Mouse (Mus musculus) liver, embryonic 16.5 days (tissue): Measurements from ENCODE around the gene Tnk1. TPM values are rescaled to one million over a fixed set of nuclear protein-coding genes. Genes with fewer than 3 reads are reported as not detected.

Source experiments
- ATAC-seq: fragments of 200-750 bp; cut with Nextera tagmentation; 2 replicates; pipeline ENCODE4 v1.8.0; 2017; ENCODE audit warnings: low read depth, mild to moderate bottlenecking, moderate number of reproducible peaks, moderate library complexity
- H3K27ac ChIP-seq: fragments of 300-500 bp; sonication (generic); 2 replicates; pipeline ENCODE4 v1.5.1; 2014; ENCODE audit warnings: mild to moderate bottlenecking, low read length
- H3K27me3 ChIP-seq: fragments of 300-500 bp; sonication (generic); 2 replicates; pipeline ENCODE4 v1.6.1; 2014; ENCODE audit warnings: low read depth, low read length, mixed read lengths; ENCODE audit not compliant: control insufficient read depth, insufficient read depth
- H3K36me3 ChIP-seq: fragments of 300-500 bp; sonication (generic); 2 replicates; pipeline ENCODE4 v1.6.1; 2014; ENCODE audit warnings: mild to moderate bottlenecking; ENCODE audit not compliant: control insufficient read depth, insufficient read depth
- H3K4me1 ChIP-seq: fragments of 300-500 bp; sonication (generic); 2 replicates; pipeline ENCODE4 v1.6.1; 2014; ENCODE audit warnings: low read depth, low read length, mixed read lengths; ENCODE audit not compliant: control insufficient read depth
- H3K4me2 ChIP-seq: fragments of 300-500 bp; sonication (generic); 2 replicates; pipeline ENCODE4 v1.6.1; 2014; ENCODE audit warnings: low read depth, low read length, mixed read lengths
- H3K4me3 ChIP-seq: fragments of 300-500 bp; sonication (generic); 2 replicates; pipeline ENCODE4 v1.5.1; 2014; ENCODE audit warnings: low read depth, mild to moderate bottlenecking, low read length
- H3K9ac ChIP-seq: fragments of 300-500 bp; sonication (generic); 2 replicates; pipeline ENCODE4 v1.6.1; 2014; ENCODE audit warnings: low read depth, low read length
- H3K9me3 ChIP-seq: fragments of 300-500 bp; sonication (generic); replicated peaks from 2 replicates; pipeline ENCODE4 v1.6.1; 2016; ENCODE audit warnings: low read length; ENCODE audit not compliant: control insufficient read depth
- WGBS: fragments of 180-500 bp; shearing (Covaris S2); extraction: QIAGEN DNeasy Blood & Tissue Kit; methylation state at CpG from one replicate; pipeline ENCODE4 v1.1.7; 2014; ENCODE audit not compliant: insufficient replicate concordance; 5-methylcytosine and 5-hydroxymethylcytosine counted together
- polyA plus RNA-seq: library from polyadenylated mRNA; unstranded; fragments of >200 nt; fragmentation: Nextera tagmentation; extraction: Ambion mirVana; gene quantifications from 2 replicates; pipeline ENCODE4 v1.2.1, GENCODE M21; 2015

Tnk1 gene
- polyA plus RNA-seq, 1 experiment from 2014 or later = 0.74 TPM

GRCm38 (mm10) chr11:69822080-69822479 is 36.5 kb downstream of the Tnk1 start, which contains the start of gene Spem1:
Spem1 (minus strand) TSS chr11:69822180.
- whole genome bisulfite sequencing = 66% methylated on average over 3 of the region's 3 CpGs
- no peaks in the 10 kb centered on the region for H3K27me3 ChIP-seq
- no peak within 1 kb of the TSS for H3K4me2 ChIP-seq
- H3K9ac ChIP-seq = no peak within 1 kb of the TSS
- no peaks in the 10 kb centered on the region for H3K9me3 ChIP-seq
- H3K4me3 ChIP-seq = no peak within 1 kb of the TSS
- no peaks in the 10 kb centered on the region for H3K4me1 ChIP-seq
- no peak for ATAC-seq
- H3K27ac ChIP-seq = no peak within 1 kb of the TSS
- H3K36me3 ChIP-seq = no peaks in the 10 kb centered on the region

GRCm38 (mm10) chr11:69818871-69819270 is 39.7 kb downstream of the Tnk1 start:
- ATAC-seq = no peak
- Histone ChIP-seq H3K27me3 (no peaks in the 10 kb centered on the region), H3K4me3 (no peak overlapping the region), H3K27ac (no peak overlapping the region), H3K9ac (no peak overlapping the region), H3K9me3 (no peaks in the 10 kb centered on the region), H3K36me3 (no peaks in the 10 kb centered on the region), H3K4me2 (no peak overlapping the region), H3K4me1 (no peaks in the 10 kb centered on the region)
- 56% methylated on average over 8 of the region's 8 CpGs for WGBS

- 58% methylated on average over 2 of the region's 2 CpGs for WGBS
- H3K36me3 ChIP-seq = no peaks in the 10 kb centered on the region
- ATAC-seq = no peak
- H3K27ac ChIP-seq = no peak within 1 kb of the TSS
- no peak within 1 kb of the TSS for H3K4me2 ChIP-seq
- H3K9ac ChIP-seq = no peak within 1 kb of the TSS
- no peaks in the 10 kb centered on the region for H3K9me3 ChIP-seq
- no peak within 1 kb of the TSS for H3K4me3 ChIP-seq
- no peaks in the 10 kb centered on the region for H3K27me3 ChIP-seq
- no peaks in the 10 kb centered on the region for H3K4me1 ChIP-seq
These were observed 40.2 kb downstream of the Tnk1 start, which contains the start of gene Spem2 for GRCm38 (mm10) chr11:69818365-69818764. Spem2 (minus strand) TSS chr11:69818465.

DNA sequence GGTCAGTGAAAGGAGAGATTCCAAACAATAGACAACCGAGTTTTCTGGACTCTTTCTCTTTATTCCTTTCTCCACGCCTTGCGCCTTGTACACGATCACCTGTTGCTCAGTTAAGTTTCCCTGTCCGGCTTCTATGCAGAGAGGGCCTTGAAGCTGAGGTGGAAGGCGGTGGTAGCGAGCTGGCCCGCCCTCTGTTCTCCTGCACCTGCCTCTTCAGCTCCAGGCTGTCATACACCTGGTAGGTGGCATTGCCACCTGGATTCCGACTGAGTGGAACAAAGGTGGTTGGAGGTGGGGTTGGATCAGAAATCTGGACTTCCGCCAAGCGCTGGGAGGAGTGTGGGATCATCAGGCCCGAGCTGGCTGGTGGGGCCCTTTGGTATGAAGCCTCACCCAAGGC is 42.0 kb downstream of the Tnk1 start:
- Histone ChIP-seq H3K27ac (no peak overlapping the region), H3K9ac (no peak overlapping the region), H3K4me1 (no peaks in the 10 kb centered on the region), H3K4me2 (no peak overlapping the region), H3K27me3 (no peaks in the 10 kb centered on the region), H3K9me3 (no peaks in the 10 kb centered on the region), H3K4me3 (no peak overlapping the region), H3K36me3 (no peaks in the 10 kb centered on the region)
- 80% methylated on average over 12 of the region's 12 CpGs for WGBS
- ATAC-seq = no peak

- H3K27me3 ChIP-seq = no peaks in the 10 kb centered on the region
- WGBS = 53% methylated on average over 10 of the region's 10 CpGs
- no peak for ATAC-seq
These were observed 43.4 kb downstream of the Tnk1 start, which contains the start of gene Gm39566 for GRCm38 (mm10) chr11:69815155-69815554. Gm39566 (minus strand) TSS chr11:69815298.

GRCm38 (mm10) chr11:69810280-69810679 is 48.2 kb downstream of the Tnk1 start:
- Histone ChIP-seq H3K9ac (no peak overlapping the region), H3K4me3 (no peak overlapping the region), H3K27ac (no peak overlapping the region), H3K9me3 (no peaks in the 10 kb centered on the region), H3K27me3 (peaks cover 15% of the 10 kb centered on the region), H3K36me3 (no peaks in the 10 kb centered on the region), H3K4me2 (no peak overlapping the region), H3K4me1 (no peaks in the 10 kb centered on the region; the same call in 1 of the 2 replicates)
- ATAC-seq = no peak

More at GRCm38 (mm10) chr11:69815155-69815554, 43.4 kb downstream of the Tnk1 start, which contains the start of gene Gm39566:
- Histone ChIP-seq H3K4me1 (no peaks in the 10 kb centered on the region), H3K9ac (no peak within 1 kb of the TSS), H3K4me2 (no peak within 1 kb of the TSS), H3K36me3 (no peaks in the 10 kb centered on the region), H3K9me3 (no peaks in the 10 kb centered on the region), H3K27ac (no peak within 1 kb of the TSS), H3K4me3 (no peak within 1 kb of the TSS)

GRCm38 (mm10) chr11:69807641-69808040 is 50.9 kb downstream of the Tnk1 start:
- H3K27me3 ChIP-seq = peaks cover 41% of the 10 kb centered on the region
- no peak overlapping the region for H3K4me2 ChIP-seq
- ATAC-seq = no peak

DNA sequence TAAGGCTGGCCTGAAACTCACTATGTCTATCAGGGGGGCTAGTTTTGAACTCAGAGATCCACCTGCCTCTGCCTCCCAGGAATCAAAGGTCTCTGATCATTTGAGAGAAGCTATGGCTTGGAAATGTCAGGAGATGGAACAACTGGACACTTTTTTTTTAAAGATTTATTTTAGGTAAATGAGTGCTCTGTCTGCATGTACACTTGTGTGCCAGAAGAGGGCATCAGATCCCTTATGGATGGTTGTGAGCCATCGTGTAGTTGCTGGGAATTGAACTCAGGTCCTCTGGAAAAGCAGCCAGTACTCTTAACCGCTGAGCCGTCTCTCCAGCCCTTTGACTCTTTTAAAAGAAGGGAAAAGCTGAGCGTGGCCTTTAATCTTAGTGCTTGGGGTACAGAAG is 52.2 kb downstream of the Tnk1 start:
- Histone ChIP-seq H3K4me3 (no peak overlapping the region), H3K4me2 (no peak overlapping the region), H3K27me3 (peaks cover 54% of the 10 kb centered on the region), H3K27ac (no peak overlapping the region), H3K9ac (no peak overlapping the region), H3K4me1 (peaks cover 29% of the 10 kb centered on the region), H3K9me3 (no peaks in the 10 kb centered on the region), H3K36me3 (no peaks in the 10 kb centered on the region)
- no peak for ATAC-seq
- WGBS = 67% methylated on average over 4 of the region's 4 CpGs

More at GRCm38 (mm10) chr11:69807641-69808040, 50.9 kb downstream of the Tnk1 start:
- H3K27ac ChIP-seq = no peak overlapping the region
- no peak overlapping the region for H3K9ac ChIP-seq
- H3K4me1 ChIP-seq = peaks cover 24% of the 10 kb centered on the region
- no peaks in the 10 kb centered on the region for H3K9me3 ChIP-seq
- no peaks in the 10 kb centered on the region for H3K36me3 ChIP-seq
- H3K4me3 ChIP-seq = no peak overlapping the region
- WGBS = 73% methylated on average over 2 of the region's 2 CpGs

GRCm38 (mm10) chr11:69804972-69805909 is 53.3 kb downstream of the Tnk1 start, which contains the start of gene Tmem102:
Tmem102 (minus strand) TSS chr11:69805624.
- Histone ChIP-seq H3K9ac (no peak within 1 kb of the TSS), H3K27ac (no peak within 1 kb of the TSS), H3K36me3 (no peaks in the 10 kb centered on the region), H3K27me3 (peaks cover 65% of the 10 kb centered on the region), H3K4me1 (peaks cover 37% of the 10 kb centered on the region), H3K4me2 (peak within 1 kb of the TSS; percentile 78; the same call in 1 of the 2 replicates), H3K9me3 (no peaks in the 10 kb centered on the region), H3K4me3 (peak within 1 kb of the TSS; percentile 11; the same call in 1 of the 2 replicates)
- no peak for ATAC-seq
- WGBS = 22% methylated on average over 29 of the region's 29 CpGs
